Mouse (Mus musculus): ENCODE measurements around the gene Edil3. TPM values are rescaled to one million over a fixed set of nuclear protein-coding genes. Genes with fewer than 3 reads are reported as not detected.
"Not testable (repeated sequence)": the region's sequence is repeated elsewhere in the genome, so short reads cannot be mapped to it uniquely, and the experiment has no call there.

The Edil3 gene
- polyA plus RNA-seq, 1 experiment from 2014 or later: 6.0 TPM

DNA sequence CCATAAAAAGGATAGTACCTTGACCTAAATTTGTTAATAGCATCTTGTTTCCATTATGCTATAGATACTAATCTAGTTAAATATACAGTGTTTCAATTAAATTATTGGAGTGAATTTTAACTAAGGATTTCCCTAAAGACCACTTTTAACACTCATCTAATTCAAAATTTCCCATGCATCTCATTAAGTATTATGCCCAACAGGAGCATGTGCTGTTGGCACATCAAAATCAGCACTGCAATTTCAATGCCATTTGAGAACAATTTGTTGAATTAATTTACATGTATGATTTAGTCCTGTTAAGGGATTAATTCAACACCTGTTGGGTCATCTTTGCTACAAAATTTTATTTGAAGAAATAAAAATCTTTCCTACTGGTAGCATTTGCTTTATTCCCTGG, 191.2 kb downstream of the Edil3 start:
- no peak overlapping the region for H3K9ac ChIP-seq
- no peak overlapping the region for H3K4me2 ChIP-seq
- H3K36me3 ChIP-seq: no peaks in the 10 kb centered on the region
- ATAC-seq (ENCODE audit: insufficient read depth, low FRiP score, low read depth): no peak
- H3K9me3 ChIP-seq: no peaks in the 10 kb centered on the region
- H3K4me1 ChIP-seq: no peaks in the 10 kb centered on the region
- no peak overlapping the region for H3K4me3 ChIP-seq (replicated peaks)
- H3K27me3 ChIP-seq (replicated peaks): no peaks in the 10 kb centered on the region
- no peak overlapping the region for H3K27ac ChIP-seq

- ATAC-seq (ENCODE audit: insufficient read depth, low FRiP score, low read depth): peak; percentile 53; the same call in 1 of the 2 replicates
- H3K4me2 ChIP-seq: no peak overlapping the region
- H3K9me3 ChIP-seq: no peaks in the 10 kb centered on the region
- no peaks in the 10 kb centered on the region for H3K36me3 ChIP-seq
- H3K27me3 ChIP-seq (replicated peaks): no peaks in the 10 kb centered on the region
- H3K27ac ChIP-seq: no peak overlapping the region
- H3K4me3 ChIP-seq (replicated peaks): no peak overlapping the region
- H3K9ac ChIP-seq: no peak overlapping the region
- 27% methylated on average over 3 of the region's 3 CpGs for WGBS
- no peaks in the 10 kb centered on the region for H3K4me1 ChIP-seq
These were observed 208.7 kb downstream of the Edil3 start for GRCm38 (mm10) chr13:89029817-89030539.

DNA sequence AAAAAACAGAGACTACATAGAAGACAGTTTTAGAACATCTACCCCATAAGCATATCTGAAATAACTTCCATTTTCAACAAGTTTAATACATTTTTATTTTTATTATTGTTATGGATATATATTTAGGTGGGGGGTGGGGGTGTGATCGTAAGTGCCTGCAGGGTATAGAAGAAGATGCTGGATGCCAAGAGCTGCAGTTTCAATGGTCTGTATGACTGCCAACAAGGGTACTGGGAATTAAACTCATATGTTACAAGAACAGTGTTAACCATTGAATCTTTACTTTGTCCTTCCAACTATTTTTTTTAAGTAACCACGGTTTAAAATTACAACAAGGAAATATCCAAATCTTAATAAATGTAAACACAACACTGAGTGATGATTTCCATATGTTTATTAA, 214.4 kb downstream of the Edil3 start:
- Histone ChIP-seq H3K36me3 (no peaks in the 10 kb centered on the region), H3K4me1 (no peaks in the 10 kb centered on the region), H3K4me3 (replicated peaks) (no peak overlapping the region), H3K9ac (no peak overlapping the region), H3K4me2 (no peak overlapping the region), H3K9me3 (no peaks in the 10 kb centered on the region), H3K27me3 (replicated peaks) (no peaks in the 10 kb centered on the region), H3K27ac (no peak overlapping the region)
- WGBS: 57% methylated on average over 2 of the region's 2 CpGs
- ATAC-seq (ENCODE audit: insufficient read depth, low FRiP score, low read depth): no peak

- H3K4me1 ChIP-seq: no peaks in the 10 kb centered on the region
- 94% methylated on average over 1 of the region's 1 CpGs for WGBS
- H3K27me3 ChIP-seq (replicated peaks): no peaks in the 10 kb centered on the region
- no peak overlapping the region for H3K9ac ChIP-seq
- no peaks in the 10 kb centered on the region for H3K36me3 ChIP-seq
- no peak overlapping the region for H3K4me3 ChIP-seq (replicated peaks)
- H3K9me3 ChIP-seq: no peaks in the 10 kb centered on the region
- no peak overlapping the region for H3K27ac ChIP-seq
- ATAC-seq (ENCODE audit: insufficient read depth, low FRiP score, low read depth): no peak
- H3K4me2 ChIP-seq: no peak overlapping the region
These were observed 220.2 kb downstream of the Edil3 start for GRCm38 (mm10) chr13:89041495-89041894.

GRCm38 (mm10) chr13:89070132-89070531, 248.9 kb downstream of the Edil3 start:
- H3K27me3 ChIP-seq (replicated peaks); H3K9ac ChIP-seq; H3K36me3 ChIP-seq; ATAC-seq (ENCODE audit: insufficient read depth, low FRiP score, low read depth); H3K4me2 ChIP-seq; H3K27ac ChIP-seq; H3K4me1 ChIP-seq; H3K4me3 ChIP-seq (replicated peaks); H3K9me3 ChIP-seq: not testable (repeated sequence)

- Histone ChIP-seq H3K27me3 (replicated peaks) (no peaks in the 10 kb centered on the region), H3K4me3 (replicated peaks) (no peak overlapping the region), H3K9me3 (no peaks in the 10 kb centered on the region), H3K9ac (no peak overlapping the region), H3K27ac (no peak overlapping the region), H3K4me2 (no peak overlapping the region), H3K4me1 (no peaks in the 10 kb centered on the region), H3K36me3 (no peaks in the 10 kb centered on the region)
- 91% methylated on average over 1 of the region's 1 CpGs for WGBS
- ATAC-seq (ENCODE audit: insufficient read depth, low FRiP score, low read depth): no peak
These were observed 254.9 kb downstream of the Edil3 start for GRCm38 (mm10) chr13:89076212-89076611.

DNA sequence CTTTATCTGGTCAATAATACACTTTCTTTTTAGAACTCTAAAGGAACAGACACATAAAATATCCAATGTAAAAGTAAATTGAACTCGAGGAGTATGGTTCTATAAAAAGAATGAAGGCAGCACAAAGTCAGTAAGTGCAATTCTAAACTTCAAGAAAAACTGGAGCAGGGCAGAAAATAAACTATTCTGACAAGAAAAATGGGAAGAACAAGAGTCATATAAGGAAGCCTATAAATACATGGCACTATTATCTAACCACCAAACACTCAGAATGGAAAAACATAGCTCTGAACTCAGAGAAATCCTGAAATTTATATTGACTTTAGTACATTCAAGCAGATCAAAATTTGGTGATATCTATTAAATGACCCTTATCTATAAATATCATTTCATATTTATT, 284.6 kb downstream of the Edil3 start:
- H3K4me2 ChIP-seq: no peak overlapping the region
- H3K36me3 ChIP-seq: no peaks in the 10 kb centered on the region
- H3K27me3 ChIP-seq (replicated peaks): no peaks in the 10 kb centered on the region
- no peaks in the 10 kb centered on the region for H3K4me1 ChIP-seq
- no peak overlapping the region for H3K4me3 ChIP-seq (replicated peaks)
- H3K9me3 ChIP-seq: no peaks in the 10 kb centered on the region
- WGBS: 44% methylated on average over 1 of the region's 1 CpGs
- no peak overlapping the region for H3K27ac ChIP-seq
- ATAC-seq (ENCODE audit: insufficient read depth, low FRiP score, low read depth): no peak
- no peak overlapping the region for H3K9ac ChIP-seq

DNA sequence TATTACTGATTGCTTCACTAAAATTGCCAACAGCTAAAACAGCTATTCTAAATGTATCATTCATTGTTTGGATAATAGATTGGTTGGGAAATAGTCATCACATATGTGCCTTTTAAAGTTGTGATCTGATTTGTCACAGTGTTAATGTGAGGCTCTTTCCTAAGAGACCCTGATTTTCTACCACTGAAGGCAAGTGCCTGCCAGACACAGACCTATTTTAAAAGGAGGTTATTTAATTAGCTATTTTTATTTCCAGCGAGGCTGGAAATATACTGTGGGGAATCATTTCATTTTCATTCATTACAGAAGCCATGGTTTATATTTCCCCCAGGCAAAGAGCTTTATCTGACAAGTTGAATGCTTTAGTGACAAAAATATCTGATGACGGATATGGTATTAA, 296.3 kb downstream of the Edil3 start:
- H3K27ac ChIP-seq: no peak overlapping the region
- H3K36me3 ChIP-seq: no peaks in the 10 kb centered on the region
- no peak overlapping the region for H3K9ac ChIP-seq
- 56% methylated on average over 2 of the region's 2 CpGs for WGBS
- H3K27me3 ChIP-seq (replicated peaks): no peaks in the 10 kb centered on the region
- no peak for ATAC-seq (ENCODE audit: insufficient read depth, low FRiP score, low read depth)
- no peak overlapping the region for H3K4me3 ChIP-seq (replicated peaks)
- no peaks in the 10 kb centered on the region for H3K4me1 ChIP-seq
- H3K4me2 ChIP-seq: no peak overlapping the region
- H3K9me3 ChIP-seq: no peaks in the 10 kb centered on the region

- no peak overlapping the region for H3K4me3 ChIP-seq (replicated peaks)
- no peak overlapping the region for H3K4me2 ChIP-seq
- no peaks in the 10 kb centered on the region for H3K27me3 ChIP-seq (replicated peaks)
- ATAC-seq (ENCODE audit: insufficient read depth, low FRiP score, low read depth): no peak
- 71% methylated on average over 8 of the region's 8 CpGs for WGBS
- H3K9me3 ChIP-seq: no peaks in the 10 kb centered on the region
- no peaks in the 10 kb centered on the region for H3K4me1 ChIP-seq
- no peaks in the 10 kb centered on the region for H3K36me3 ChIP-seq
- no peak overlapping the region for H3K9ac ChIP-seq
- no peak overlapping the region for H3K27ac ChIP-seq
These were observed 298.5 kb downstream of the Edil3 start for GRCm38 (mm10) chr13:89119809-89120208.

DNA sequence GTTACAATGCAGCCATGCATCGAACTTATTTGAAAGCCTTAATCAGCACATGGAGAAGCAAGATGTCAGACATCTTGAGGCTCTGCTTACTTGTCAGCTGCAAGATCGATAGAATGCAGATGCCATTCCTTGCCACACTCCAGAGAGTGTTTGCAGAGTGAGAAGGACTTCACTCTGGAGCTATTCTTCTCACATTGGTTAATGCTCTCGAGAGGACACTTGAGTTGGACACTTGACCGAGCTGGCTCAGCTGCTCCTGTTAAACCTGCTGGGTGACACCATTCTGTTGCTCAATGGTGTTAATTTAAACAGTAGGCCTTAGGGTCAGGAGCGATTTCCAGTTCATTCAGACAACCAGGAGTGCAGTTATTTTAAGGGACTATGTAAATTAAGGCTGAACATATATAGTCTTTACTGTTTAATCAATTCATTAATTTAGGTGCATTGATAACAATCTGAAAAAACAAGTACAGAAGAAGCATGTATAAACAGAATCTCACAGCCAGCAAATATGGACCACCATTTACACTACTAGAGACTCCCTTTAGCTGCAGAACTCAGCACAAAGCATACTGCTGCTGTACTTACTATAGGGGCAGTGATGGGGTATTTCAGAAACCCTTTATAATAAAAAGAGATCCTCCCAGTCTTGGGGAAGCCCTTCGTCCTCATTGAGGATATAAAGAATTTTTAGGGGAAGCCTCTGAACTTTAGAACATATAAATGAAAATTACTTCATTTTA, 301.4 kb downstream of the Edil3 start:
- Histone ChIP-seq H3K9me3 (no peaks in the 10 kb centered on the region), H3K4me2 (no peak overlapping the region), H3K9ac (no peak overlapping the region), H3K27me3 (replicated peaks) (no peaks in the 10 kb centered on the region), H3K36me3 (no peaks in the 10 kb centered on the region), H3K4me3 (replicated peaks) (no peak overlapping the region), H3K27ac (no peak overlapping the region), H3K4me1 (no peaks in the 10 kb centered on the region)
- WGBS: 60% methylated on average over 6 of the region's 6 CpGs
- no peak for ATAC-seq (ENCODE audit: insufficient read depth, low FRiP score, low read depth)

DNA sequence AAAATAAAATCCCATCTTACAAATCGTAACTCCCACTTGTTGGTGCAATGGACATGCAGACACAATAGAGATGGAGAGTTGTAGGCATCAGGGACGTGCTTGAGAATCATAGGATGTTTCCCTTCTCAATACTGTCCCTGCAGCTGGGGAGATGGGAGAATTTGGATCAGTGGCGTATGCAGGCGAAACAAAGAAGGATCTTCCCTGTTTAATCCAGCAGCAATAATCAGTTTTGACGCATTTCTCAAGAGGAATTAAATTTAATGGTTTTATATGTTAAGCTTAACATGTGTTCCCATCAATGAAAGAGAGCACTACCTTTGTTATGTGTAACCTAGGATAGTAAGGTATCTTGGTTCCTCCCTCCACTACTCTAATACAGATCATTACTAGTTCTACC, 302.1 kb downstream of the Edil3 start:
- Histone ChIP-seq H3K4me3 (replicated peaks) (no peak overlapping the region), H3K27ac (no peak overlapping the region), H3K9ac (no peak overlapping the region), H3K27me3 (replicated peaks) (no peaks in the 10 kb centered on the region), H3K36me3 (no peaks in the 10 kb centered on the region), H3K4me1 (no peaks in the 10 kb centered on the region), H3K9me3 (no peaks in the 10 kb centered on the region), H3K4me2 (no peak overlapping the region)
- no peak for ATAC-seq (ENCODE audit: insufficient read depth, low FRiP score, low read depth)
- 85% methylated on average over 5 of the region's 5 CpGs for WGBS

GRCm38 (mm10) chr13:89146056-89146547, 324.8 kb downstream of the Edil3 start:
- Histone ChIP-seq H3K36me3 (no peaks in the 10 kb centered on the region), H3K27ac (no peak overlapping the region), H3K9ac (no peak overlapping the region), H3K9me3 (no peaks in the 10 kb centered on the region), H3K4me2 (no peak overlapping the region), H3K4me1 (no peaks in the 10 kb centered on the region), H3K27me3 (replicated peaks) (no peaks in the 10 kb centered on the region), H3K4me3 (replicated peaks) (no peak overlapping the region)
- WGBS: 47% methylated on average over 4 of the region's 4 CpGs
- ATAC-seq (ENCODE audit: insufficient read depth, low FRiP score, low read depth): no peak

Data from stomach, embryonic 15.5 days (tissue).